Mouse (Mus musculus): ENCODE measurements around the gene Tead3.

GRCm38 (mm10) chr17:28317091-28317490 is 33.5 kb downstream of the Tead3 start:
- TF ChIP-seq CTCF (IDR thresholded peaks at IDR 0.05; ENCODE audit: borderline replicate concordance, insufficient read depth, low read length) (no peak), POLR2A (IDR thresholded peaks at IDR 0.05; ENCODE audit: low read depth, low read length) (no peak)

Measured in embryonic fibroblast, embryonic 13.5 days (primary cell).